Mouse (Mus musculus): ENCODE measurements around the gene Dmbx1.
A peak's percentile ranks its signal among the peaks of the same experiment; 100 is the strongest.

The Dmbx1 gene

DNA sequence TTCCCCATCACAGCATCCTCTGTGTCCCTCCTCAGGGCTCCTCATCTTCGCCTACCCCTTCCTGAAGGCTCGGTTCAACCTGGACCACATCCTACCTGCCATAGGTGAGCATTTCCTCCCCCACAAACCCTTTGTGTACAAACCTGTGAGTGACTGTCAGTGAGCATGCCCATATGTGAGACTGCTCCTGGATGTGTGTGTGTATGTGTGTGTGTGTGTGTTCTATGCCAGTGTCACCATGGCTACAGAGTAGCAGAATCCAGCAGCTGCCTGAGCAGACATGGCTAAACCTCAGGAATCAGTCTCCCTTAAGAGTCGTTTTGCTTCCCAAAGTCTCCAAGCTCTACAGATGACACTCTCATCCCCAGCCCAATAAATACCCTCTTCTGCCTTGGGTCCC, 53.9 kb downstream of the Dmbx1 start:
- DNase-seq (ENCODE audit: low spot score) = no peak

GRCm38 (mm10) chr4:115884022-115884421, 55.7 kb downstream of the Dmbx1 start, which contains the start of gene Kncn:
TSS of gene Kncn (plus strand) at chr4:115884400.
- no peak for DNase-seq (ENCODE audit: low spot score)

DNA sequence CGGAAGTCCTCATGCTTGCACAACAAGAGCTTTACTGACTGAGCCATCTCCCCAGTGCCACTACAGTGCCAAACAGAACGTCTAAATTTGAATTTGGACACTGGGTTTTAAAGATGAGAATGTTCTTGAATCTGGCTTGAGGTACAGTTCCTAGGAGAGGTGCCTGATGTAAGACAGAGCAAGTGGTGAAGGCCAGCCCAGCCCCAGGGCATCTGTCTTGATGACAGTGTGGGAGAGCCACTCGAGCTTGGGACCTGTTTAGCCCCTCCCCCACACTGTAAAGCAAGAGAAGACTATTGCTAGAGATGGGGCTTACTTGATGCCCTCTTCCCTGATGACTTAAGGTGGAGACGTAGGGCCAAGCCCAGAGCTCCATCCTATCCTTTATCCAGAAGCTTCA, 57.5 kb downstream of the Dmbx1 start:
- DNase-seq (ENCODE audit: low spot score) = no peak

GRCm38 (mm10) chr4:115881183-115881582, 58.5 kb downstream of the Dmbx1 start:
- DNase-seq (ENCODE audit: low spot score) = peak; percentile 83

DNA sequence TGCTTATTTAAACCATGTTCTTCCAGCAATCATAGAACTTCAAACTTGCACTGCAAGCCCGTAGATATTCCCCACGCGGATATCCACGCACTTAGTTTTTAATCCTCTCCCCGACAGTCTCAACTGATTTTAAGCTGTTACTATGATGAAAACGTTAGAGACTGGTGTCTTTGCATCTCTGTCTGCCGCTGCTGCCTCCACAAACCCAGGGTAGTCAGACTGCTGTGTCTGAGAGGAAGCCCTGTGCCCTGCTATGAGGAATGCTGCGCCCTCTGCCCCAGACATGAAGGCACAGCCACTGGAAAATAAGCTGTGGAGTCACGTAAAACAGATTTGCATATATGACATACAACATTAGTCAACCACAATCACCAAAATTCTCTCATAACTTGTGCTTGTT, 60.9 kb downstream of the Dmbx1 start:
- DNase-seq (ENCODE audit: low spot score) = no peak

- DNase-seq (ENCODE audit: low spot score) = peak; percentile 84
Measured at GRCm38 (mm10) chr4:115878216-115878678, 61.5 kb downstream of the Dmbx1 start.

- DNase-seq (ENCODE audit: low spot score) = no peak
Measured at GRCm38 (mm10) chr4:115873231-115873630, 66.5 kb downstream of the Dmbx1 start.

- DNase-seq (ENCODE audit: low spot score) = no peak
Measured at GRCm38 (mm10) chr4:115869512-115870210, 70.1 kb downstream of the Dmbx1 start.

Measured in embryo, embryonic 10.5 days (tissue).